ENCODE assay signal across 15 mouse cellular contexts in genomic region chr4:12461251-12461650, GRCm38 (mm10).
DNase-seq lines count a peak whose midpoint lies in the region; ATAC-seq and TF ChIP-seq lines count a peak whose summit lies in the region.
"Had no signal": no experiment of that assay in that cellular context is flagged by ENCODE, and none has a peak within 500 bp of the region (broad histone marks: within the 10 kb centered on the region; RNA-seq: fewer than 3 reads in every experiment).

No protein-coding gene starts in this region.

- 34% methylated on average over 4 of the region's 4 CpGs for WGBS in forebrain, postnatal 0 days
- 57% methylated on average over 4 of the region's 4 CpGs for WGBS in forebrain, embryonic 13.5 days
- WGBS in kidney, postnatal 0 days, result 44% methylated on average over 4 of the region's 4 CpGs
- WGBS in kidney, embryonic 16.5 days, result 53% methylated on average over 4 of the region's 4 CpGs
- WGBS in neural tube, embryonic 13.5 days, result 56% methylated on average over 4 of the region's 4 CpGs
- 52% methylated on average over 4 of the region's 4 CpGs for WGBS in neural tube, embryonic 15.5 days

- ATAC-seq in forebrain, postnatal 0 days, result no peak
- ATAC-seq in forebrain, embryonic 13.5 days, result no peak
- no peak for ATAC-seq in kidney, postnatal 0 days (replicated peaks; ENCODE audit: low FRiP score, low read depth)
- ATAC-seq in kidney, embryonic 16.5 days (ENCODE audit: low FRiP score, low TSS enrichment), result no peak
- no peak for ATAC-seq in neural tube, embryonic 13.5 days (ENCODE audit: low read depth)
- ATAC-seq in neural tube, embryonic 15.5 days (ENCODE audit: low FRiP score), result no peak
- ATAC-seq in monocyte, adult 5-6 weeks (replicated peaks; ENCODE audit: insufficient number of reproducible peaks, low FRiP score, low TSS enrichment, poor library complexity, severe bottlenecking), result no peak

- peak; percentile 50 for DNase-seq in forebrain, postnatal 0 days
- DNase-seq in kidney, postnatal 0 days (ENCODE audit: low spot score), result peak; percentile 82
- DNase-seq: adrenal gland, postnatal 25 days; cerebellum, postnatal 25 days; gastrocnemius, adult 2 months; kidney, adult 18-20 months; thymus, postnatal 25 days had no signal

- H3K4me2 ChIP-seq in forebrain, postnatal 0 days (ENCODE audit: low read depth), result no peak overlapping the region
- H3K4me2 ChIP-seq in forebrain, embryonic 13.5 days, result no peak overlapping the region
- no peak overlapping the region for H3K4me2 ChIP-seq in kidney, postnatal 0 days (ENCODE audit: low read length)
- H3K4me2 ChIP-seq in kidney, embryonic 16.5 days (replicated peaks; ENCODE audit: low read depth, low read length), result no peak overlapping the region
- no peak overlapping the region for H3K4me2 ChIP-seq in neural tube, embryonic 13.5 days
- H3K4me2 ChIP-seq in neural tube, embryonic 15.5 days, result no peak overlapping the region
- H3K4me2 ChIP-seq: heart, embryonic 12.5 days; liver, embryonic 15.5 days had no signal

- H3K27me3 ChIP-seq in forebrain, postnatal 0 days (ENCODE audit: insufficient read depth, low read length), result no peaks in the 10 kb centered on the region
- no peaks in the 10 kb centered on the region for H3K27me3 ChIP-seq in forebrain, embryonic 13.5 days
- no peaks in the 10 kb centered on the region for H3K27me3 ChIP-seq in kidney, postnatal 0 days (ENCODE audit: insufficient read depth, low read length)
- no peaks in the 10 kb centered on the region for H3K27me3 ChIP-seq in kidney, embryonic 16.5 days (ENCODE audit: insufficient read depth, low read length)
- no peaks in the 10 kb centered on the region for H3K27me3 ChIP-seq in neural tube, embryonic 13.5 days
- no peaks in the 10 kb centered on the region for H3K27me3 ChIP-seq in neural tube, embryonic 15.5 days (replicated peaks)
- H3K27me3 ChIP-seq: heart, embryonic 12.5 days; liver, embryonic 15.5 days had no signal

- H3K9me3 ChIP-seq in forebrain, postnatal 0 days (ENCODE audit: low read length), result no peaks in the 10 kb centered on the region
- no peaks in the 10 kb centered on the region for H3K9me3 ChIP-seq in forebrain, embryonic 13.5 days (replicated peaks)
- H3K9me3 ChIP-seq in kidney, postnatal 0 days (replicated peaks; ENCODE audit: low read length), result no peaks in the 10 kb centered on the region
- H3K9me3 ChIP-seq in kidney, embryonic 16.5 days (ENCODE audit: low read length), result no peaks in the 10 kb centered on the region
- H3K9me3 ChIP-seq in neural tube, embryonic 13.5 days, result no peaks in the 10 kb centered on the region
- no peaks in the 10 kb centered on the region for H3K9me3 ChIP-seq in neural tube, embryonic 15.5 days (replicated peaks)
- H3K9me3 ChIP-seq: G1E; heart, embryonic 12.5 days; liver, embryonic 15.5 days had no signal

- H3K9ac ChIP-seq in forebrain, postnatal 0 days, result no peak overlapping the region
- no peak overlapping the region for H3K9ac ChIP-seq in forebrain, embryonic 13.5 days
- no peak overlapping the region for H3K9ac ChIP-seq in kidney, postnatal 0 days (ENCODE audit: low read depth, low read length)
- no peak overlapping the region for H3K9ac ChIP-seq in kidney, embryonic 16.5 days (replicated peaks; ENCODE audit: low read length)
- 0 out of 2 replicates have a peak overlapping the region, but pooled peaks have one; percentile 8 for H3K9ac ChIP-seq in neural tube, embryonic 13.5 days
- no peak overlapping the region for H3K9ac ChIP-seq in neural tube, embryonic 15.5 days (replicated peaks)
- H3K9ac ChIP-seq: heart, embryonic 12.5 days; liver, embryonic 15.5 days had no signal

- no peak for TF ChIP-seq CTCF in forebrain, postnatal 0 days (IDR thresholded peaks at IDR 0.05; ENCODE audit: low read depth)
- no peak for TF ChIP-seq CTCF in kidney, postnatal 0 days (IDR thresholded peaks at IDR 0.05; ENCODE audit: low read depth)

- no peak overlapping the region for H3K4me3 ChIP-seq in forebrain, postnatal 0 days (ENCODE audit: low read depth, low read length)
- H3K4me3 ChIP-seq in forebrain, embryonic 13.5 days, result no peak overlapping the region
- H3K4me3 ChIP-seq in kidney, postnatal 0 days (replicated peaks; ENCODE audit: low read depth, low read length), result no peak overlapping the region
- H3K4me3 ChIP-seq in kidney, embryonic 16.5 days (ENCODE audit: low read length), result no peak overlapping the region
- no peak overlapping the region for H3K4me3 ChIP-seq in neural tube, embryonic 13.5 days
- no peak overlapping the region for H3K4me3 ChIP-seq in neural tube, embryonic 15.5 days (replicated peaks)
- H3K4me3 ChIP-seq: gastrocnemius, adult 2 months; heart, embryonic 12.5 days; liver, embryonic 15.5 days had no signal

- no peaks in the 10 kb centered on the region for H3K36me3 ChIP-seq in forebrain, postnatal 0 days (ENCODE audit: insufficient read depth)
- no peaks in the 10 kb centered on the region for H3K36me3 ChIP-seq in forebrain, embryonic 13.5 days (ENCODE audit: poor library complexity, severe bottlenecking)
- H3K36me3 ChIP-seq in kidney, postnatal 0 days (ENCODE audit: insufficient read depth, low read length), result no peaks in the 10 kb centered on the region
- no peaks in the 10 kb centered on the region for H3K36me3 ChIP-seq in kidney, embryonic 16.5 days (ENCODE audit: insufficient read depth, low read length)
- H3K36me3 ChIP-seq in neural tube, embryonic 13.5 days, result no peaks in the 10 kb centered on the region
- no peaks in the 10 kb centered on the region for H3K36me3 ChIP-seq in neural tube, embryonic 15.5 days
- H3K36me3 ChIP-seq: G1E; heart, embryonic 12.5 days; liver, embryonic 15.5 days had no signal

- H3K4me1 ChIP-seq in forebrain, postnatal 0 days (ENCODE audit: insufficient read depth), result no peaks in the 10 kb centered on the region
- peaks cover 9% of the 10 kb centered on the region for H3K4me1 ChIP-seq in forebrain, embryonic 13.5 days
- H3K4me1 ChIP-seq in kidney, postnatal 0 days (replicated peaks; ENCODE audit: insufficient read depth, low read length), result no peaks in the 10 kb centered on the region
- 0 out of 2 replicates have a peak, but pooled peaks cover 2% of the 10 kb centered on the region for H3K4me1 ChIP-seq in kidney, embryonic 16.5 days (ENCODE audit: insufficient read depth, low read length)
- peaks cover 11% of the 10 kb centered on the region; the same call in 1 of the 2 replicates for H3K4me1 ChIP-seq in neural tube, embryonic 13.5 days (replicated peaks)
- H3K4me1 ChIP-seq in neural tube, embryonic 15.5 days, result peaks cover 6% of the 10 kb centered on the region
- H3K4me1 ChIP-seq: liver, embryonic 15.5 days had no signal

- H3K27ac ChIP-seq in forebrain, postnatal 0 days (ENCODE audit: low read depth, low read length), result no peak overlapping the region
- H3K27ac ChIP-seq in forebrain, embryonic 13.5 days, result no peak overlapping the region
- no peak overlapping the region for H3K27ac ChIP-seq in kidney, postnatal 0 days
- no peak overlapping the region for H3K27ac ChIP-seq in kidney, embryonic 16.5 days (ENCODE audit: low read length)
- peak overlapping the region; percentile 69 for H3K27ac ChIP-seq in neural tube, embryonic 13.5 days (replicated peaks)
- no peak overlapping the region; the same call in 1 of the 2 replicates for H3K27ac ChIP-seq in neural tube, embryonic 15.5 days (replicated peaks)
- H3K27ac ChIP-seq: gastrocnemius, adult 2 months; liver, embryonic 15.5 days had no signal
